Mouse (Mus musculus): ENCODE data around the gene Calhm2. TPM values are rescaled to one million over a fixed set of nuclear protein-coding genes. Genes with fewer than 3 reads are reported as not detected.
A peak's percentile ranks its signal among the peaks of the same experiment; 100 is the strongest.

Calhm2 gene
- polyA plus RNA-seq, 1 experiment: 7.3 TPM

- WGBS: 0% methylated on average over 56 of the region's 56 CpGs
- peak; percentile 91 for DNase-seq (ENCODE audit: low read depth, low spot score)
These were observed 47.4 kb downstream of the Calhm2 start, which contains the start of the genes Usmg5 and Pdcd11 for GRCm38 (mm10) chr19:47090550-47091156. Usmg5 (minus strand) TSS chr19:47090647. Pdcd11 (plus strand) TSS chr19:47090768.

GRCm38 (mm10) chr19:47089718-47090525 lies 48.2 kb downstream of the Calhm2 start:
- DNase-seq (ENCODE audit: low read depth, low spot score): no peak
- under 1% methylated on average over 36 of the region's 36 CpGs for WGBS

- 27% methylated on average over 3 of the region's 3 CpGs for WGBS
- no peak for DNase-seq (ENCODE audit: low read depth, low spot score)
These were observed 49.9 kb downstream of the Calhm2 start for GRCm38 (mm10) chr19:47088226-47088625.

- under 1% methylated on average over 72 of the region's 72 CpGs for WGBS
- DNase-seq (ENCODE audit: low read depth, low spot score): no peak
These were observed 70.0 kb downstream of the Calhm2 start for GRCm38 (mm10) chr19:47067924-47068611.

- 6% methylated on average over 49 of the region's 49 CpGs for WGBS
- peak; percentile 88 for DNase-seq (ENCODE audit: low read depth, low spot score)
These were observed 70.8 kb downstream of the Calhm2 start, which contains the start of gene Taf5 for GRCm38 (mm10) chr19:47067096-47067882. Taf5 (plus strand) TSS chr19:47067746.

- 92% methylated on average over 3 of the region's 3 CpGs for WGBS
- no peak for DNase-seq (ENCODE audit: low read depth, low spot score)
These were observed 72.2 kb downstream of the Calhm2 start for GRCm38 (mm10) chr19:47065860-47066259.

GRCm38 (mm10) chr19:47057684-47058083 lies 80.4 kb downstream of the Calhm2 start:
- WGBS: 49% methylated on average over 1 of the region's 1 CpGs
- DNase-seq (ENCODE audit: low read depth, low spot score): no peak

Other genes with a start within 250 kb of the Calhm2 start
- 0.34 and 0.63 TPM in 2 replicates for gene Ina, start 123.6 kb downstream of the Calhm2 start, polyA plus RNA-seq (2012; rRNA removed)
- gene Nt5c2, start 123.1 kb downstream of the Calhm2 start, polyA plus RNA-seq (2012; rRNA removed): 4.4 and 6.9 TPM in 2 replicates
- 5.4 and 7.6 TPM in 2 replicates for gene Pcgf6, start 87.4 kb downstream of the Calhm2 start, polyA plus RNA-seq (2012; rRNA removed)
- 3.2 and 3.5 TPM in 2 replicates for gene Taf5, start 70.5 kb downstream of the Calhm2 start, polyA plus RNA-seq (2012; rRNA removed)
- 217 and 247 TPM in 2 replicates for gene Usmg5, start 47.6 kb downstream of the Calhm2 start, polyA plus RNA-seq (2012; rRNA removed)
- 5.8 and 8.4 TPM in 2 replicates for gene Pdcd11, start 47.5 kb downstream of the Calhm2 start, polyA plus RNA-seq (2012; rRNA removed)
- gene Calhm1, start 6.0 kb upstream of the Calhm2 start, polyA plus RNA-seq (2012; rRNA removed): not detected in 2 replicates
- gene Calhm3, start 19.5 kb upstream of the Calhm2 start, polyA plus RNA-seq (2012; rRNA removed): 0.14 TPM in 1 of 2 replicates, not detected in the other
- gene Neurl1a, start 40.5 kb upstream of the Calhm2 start, polyA plus RNA-seq (2012; rRNA removed): 3.5 and 4.4 TPM in 2 replicates

All from large intestine, adult 2 months (tissue).